Comparison of ENCODE assay signal across 12 mouse cellular contexts in genomic region chr2:179399645-179400249, GRCm38 (mm10). TPM values are rescaled to one million over a fixed set of nuclear protein-coding genes. Genes with fewer than 3 reads are reported as not detected.
DNase-seq lines count a peak whose midpoint lies in the region; ATAC-seq lines count a peak whose summit lies in the region.
"Had no signal": no experiment of that assay in that cellular context is flagged by ENCODE, and none has a peak within 500 bp of the region (broad histone marks: within the 10 kb centered on the region; RNA-seq: fewer than 3 reads in every experiment).

No protein-coding gene starts in this region.

- peak; percentile 27 for DNase-seq in embryonic facial prominence, embryonic 14.5 days (ENCODE audit: low spot score)
- no peak for DNase-seq in embryonic facial prominence, embryonic 10.5 days (ENCODE audit: low spot score)
- DNase-seq in retina, adult 2 months (ENCODE audit: low read depth, low spot score), result peak; percentile 8
- DNase-seq in retina, postnatal 1 day, result no peak
- peak; percentile 37 to 59 for DNase-seq in layer of hippocampus, postnatal 10 days (ENCODE audit: low spot score in 2 of 2)
- DNase-seq in embryo, embryonic 9.5 days (ENCODE audit: extremely low spot score), result no peak
- DNase-seq in adrenal gland, postnatal 4 days (ENCODE audit: low spot score in 2 of 2), result no peak
- DNase-seq: embryo, embryonic 11 days had no signal

- no peaks in the 10 kb centered on the region; the same call in 1 of the 2 replicates for H3K27me3 ChIP-seq in embryonic facial prominence, embryonic 14.5 days (replicated peaks; ENCODE audit: control insufficient read depth, insufficient read depth, low read length)
- H3K27me3 ChIP-seq in embryonic facial prominence, embryonic 10.5 days (replicated peaks; ENCODE audit: low read depth, poor library complexity, severe bottlenecking), result no peaks in the 10 kb centered on the region
- H3K27me3 ChIP-seq in neural tube, embryonic 13.5 days, result no peaks in the 10 kb centered on the region
- H3K27me3 ChIP-seq: limb, embryonic 15.5 days had no signal

- no peaks in the 10 kb centered on the region for H3K9me3 ChIP-seq in embryonic facial prominence, embryonic 14.5 days (ENCODE audit: control insufficient read depth, low read length)
- no peaks in the 10 kb centered on the region for H3K9me3 ChIP-seq in embryonic facial prominence, embryonic 10.5 days
- no peaks in the 10 kb centered on the region for H3K9me3 ChIP-seq in neural tube, embryonic 13.5 days
- H3K9me3 ChIP-seq: limb, embryonic 15.5 days had no signal

- ATAC-seq in embryonic facial prominence, embryonic 14.5 days (ENCODE audit: low read depth), result no peak
- ATAC-seq in neural tube, embryonic 13.5 days (ENCODE audit: low read depth), result peak; percentile 79

- no peak overlapping the region for H3K9ac ChIP-seq in embryonic facial prominence, embryonic 14.5 days (ENCODE audit: low read depth, low read length)
- H3K9ac ChIP-seq in neural tube, embryonic 13.5 days, result no peak overlapping the region
- H3K9ac ChIP-seq: limb, embryonic 15.5 days had no signal

- H3K36me3 ChIP-seq in embryonic facial prominence, embryonic 14.5 days (ENCODE audit: control insufficient read depth, insufficient read depth, low read length), result no peaks in the 10 kb centered on the region
- no peaks in the 10 kb centered on the region for H3K36me3 ChIP-seq in embryonic facial prominence, embryonic 10.5 days (replicated peaks)
- H3K36me3 ChIP-seq in neural tube, embryonic 13.5 days, result no peaks in the 10 kb centered on the region
- H3K36me3 ChIP-seq: limb, embryonic 15.5 days had no signal

- H3K4me1 ChIP-seq in embryonic facial prominence, embryonic 14.5 days (ENCODE audit: control insufficient read depth, insufficient read depth, low read length), result no peaks in the 10 kb centered on the region
- no peaks in the 10 kb centered on the region for H3K4me1 ChIP-seq in embryonic facial prominence, embryonic 10.5 days
- peaks cover 5% of the 10 kb centered on the region for H3K4me1 ChIP-seq in neural tube, embryonic 13.5 days (replicated peaks)

- 72% methylated on average over 14 of the region's 14 CpGs for WGBS in embryonic facial prominence, embryonic 14.5 days
- WGBS in embryonic facial prominence, embryonic 10.5 days, result 88% methylated on average over 14 of the region's 14 CpGs
- 62% methylated on average over 14 of the region's 14 CpGs for WGBS in neural tube, embryonic 13.5 days

- H3K4me2 ChIP-seq in embryonic facial prominence, embryonic 14.5 days (ENCODE audit: low read depth, low read length), result no peak overlapping the region
- H3K4me2 ChIP-seq in neural tube, embryonic 13.5 days, result no peak overlapping the region
- H3K4me2 ChIP-seq: limb, embryonic 15.5 days had no signal

- no peak overlapping the region for H3K4me3 ChIP-seq in embryonic facial prominence, embryonic 14.5 days (ENCODE audit: low read depth, low read length)
- H3K4me3 ChIP-seq in embryonic facial prominence, embryonic 10.5 days, result no peak overlapping the region
- no peak overlapping the region for H3K4me3 ChIP-seq in neural tube, embryonic 13.5 days
- H3K4me3 ChIP-seq: limb, embryonic 15.5 days had no signal

- no peak overlapping the region for H3K27ac ChIP-seq in embryonic facial prominence, embryonic 14.5 days (replicated peaks; ENCODE audit: low read depth, low read length)
- H3K27ac ChIP-seq in embryonic facial prominence, embryonic 10.5 days (replicated peaks), result no peak overlapping the region
- no peak overlapping the region for H3K27ac ChIP-seq in neural tube, embryonic 13.5 days (replicated peaks)
- H3K27ac ChIP-seq: kidney, postnatal 0 days; limb, embryonic 15.5 days had no signal

RNA-seq across cellular contexts. Expression of gene Cdh4, which starts 42.5 kb away (rescaled TPM):
- polyA plus RNA-seq in embryonic facial prominence, embryonic 14.5 days (2014; fragmentation: Nextera tagmentation; extraction: Ambion mirVana), result 9.2 and 11.1 TPM in 2 replicates
- 2.9 and 4.0 TPM in 2 replicates for polyA plus RNA-seq in embryonic facial prominence, embryonic 10.5 days (2016; fragmentation: Nextera tagmentation; extraction: Ambion mirVana)
- 10 to 100 TPM; 16.3 to 23.3 TPM for total RNA-seq in layer of hippocampus, postnatal 10 days (2021)
- polyA plus RNA-seq in neural tube, embryonic 13.5 days (2015; fragmentation: Nextera tagmentation; extraction: Ambion mirVana), result 32.0 and 32.7 TPM in 2 replicates
- total RNA-seq in adrenal gland, postnatal 4 days (2021), result 1 to 10 TPM; 6.8 to 7.7 TPM
- total RNA-seq: megakaryocyte-erythroid progenitor cell, adult 5-6 weeks had no signal

Comparison
In these comparisons a context has a peak if more than half of its experiments do, and no peak if none do; other contexts are left out.
1. DNase-seq: peak in embryonic facial prominence, embryonic 14.5 days (single experiment), retina, adult 2 months (single experiment) and layer of hippocampus, postnatal 10 days (2 of 2); none in embryonic facial prominence, embryonic 10.5 days (single experiment), retina, postnatal 1 day (single experiment), embryo, embryonic 9.5 days (single experiment) and adrenal gland, postnatal 4 days (0 of 2).